Mouse (Mus musculus): Measurements from ENCODE around the gene Tmtc1. TPM values are rescaled to one million over a fixed set of nuclear protein-coding genes. Genes with fewer than 3 reads are reported as not detected.

Tmtc1 gene
- polyA plus RNA-seq, 1 experiment from 2014 or later, result 1.6 TPM

DNA sequence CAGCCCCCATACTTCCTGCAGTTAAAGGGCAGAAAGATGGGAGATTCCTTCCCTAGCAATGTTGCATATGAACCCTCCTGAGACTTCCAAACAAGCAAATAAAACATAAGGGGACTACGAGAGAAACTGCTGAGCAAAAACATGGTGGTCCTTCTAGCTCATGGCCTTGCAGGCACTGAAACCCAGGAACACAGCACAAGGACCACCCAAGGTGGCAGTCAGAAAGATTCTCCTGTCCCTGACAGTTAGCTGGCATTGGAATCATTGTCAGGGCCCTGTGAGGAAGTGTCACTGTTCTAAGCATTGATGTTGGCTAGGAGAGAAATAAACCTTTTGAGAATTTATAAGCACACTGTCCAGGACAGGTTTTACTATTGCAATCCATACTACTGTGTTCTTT, 56.2 kb downstream of the Tmtc1 start:
- 51% methylated on average over 1 of the region's 1 CpGs for WGBS
- Histone ChIP-seq H3K9ac (no peak overlapping the region), H3K36me3 (no peaks in the 10 kb centered on the region), H3K27me3 (replicated peaks) (no peaks in the 10 kb centered on the region), H3K4me3 (replicated peaks) (no peak overlapping the region), H3K4me2 (replicated peaks) (no peak overlapping the region), H3K9me3 (no peaks in the 10 kb centered on the region), H3K4me1 (replicated peaks) (peaks cover 15% of the 10 kb centered on the region), H3K27ac (no peak overlapping the region)
- no peak for ATAC-seq

DNA sequence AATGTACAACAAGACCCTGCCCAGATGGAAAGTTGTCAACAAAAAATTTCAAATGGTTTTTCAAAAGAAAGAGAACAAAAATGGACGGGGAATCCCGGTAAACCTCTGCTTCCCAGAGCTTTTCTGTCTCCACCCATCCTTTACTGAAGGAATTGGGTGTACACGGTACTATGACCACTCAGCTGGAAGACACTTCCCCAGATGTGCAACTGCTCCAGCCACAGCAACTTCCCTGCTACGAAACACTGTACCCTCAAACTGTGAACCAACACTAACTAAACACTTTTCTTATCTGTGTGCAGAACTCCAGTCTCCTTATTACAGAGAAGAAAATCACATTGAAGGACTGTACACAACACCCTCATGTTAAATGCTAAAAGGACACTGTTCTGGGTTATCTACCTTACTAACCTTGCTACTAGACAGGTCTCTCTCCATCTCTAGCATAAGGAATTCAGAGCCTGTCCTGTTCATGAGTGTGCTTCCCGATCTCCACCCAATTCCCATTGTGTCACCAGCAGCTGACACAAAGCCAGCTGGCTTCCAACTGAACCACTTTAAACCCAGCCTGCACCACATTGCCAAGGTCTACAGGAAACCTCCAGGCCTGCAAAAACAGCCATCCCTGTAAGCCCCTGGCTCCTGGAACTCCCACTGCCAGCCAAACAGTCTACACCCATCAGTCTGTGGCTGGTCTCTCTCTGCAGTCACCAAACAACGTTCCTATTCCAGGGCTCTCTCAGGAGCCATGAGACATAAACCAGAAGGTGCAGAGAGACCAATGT, 59.9 kb downstream of the Tmtc1 start:
- no peak overlapping the region for H3K4me3 ChIP-seq (replicated peaks)
- H3K27me3 ChIP-seq (replicated peaks), result no peaks in the 10 kb centered on the region
- ATAC-seq, result no peak
- H3K36me3 ChIP-seq, result no peaks in the 10 kb centered on the region
- H3K9ac ChIP-seq, result no peak overlapping the region
- no peaks in the 10 kb centered on the region for H3K4me1 ChIP-seq (replicated peaks)
- no peak overlapping the region for H3K4me2 ChIP-seq (replicated peaks)
- WGBS, result 67% methylated on average over 6 of the region's 6 CpGs
- H3K9me3 ChIP-seq, result no peaks in the 10 kb centered on the region
- H3K27ac ChIP-seq, result no peak overlapping the region

DNA sequence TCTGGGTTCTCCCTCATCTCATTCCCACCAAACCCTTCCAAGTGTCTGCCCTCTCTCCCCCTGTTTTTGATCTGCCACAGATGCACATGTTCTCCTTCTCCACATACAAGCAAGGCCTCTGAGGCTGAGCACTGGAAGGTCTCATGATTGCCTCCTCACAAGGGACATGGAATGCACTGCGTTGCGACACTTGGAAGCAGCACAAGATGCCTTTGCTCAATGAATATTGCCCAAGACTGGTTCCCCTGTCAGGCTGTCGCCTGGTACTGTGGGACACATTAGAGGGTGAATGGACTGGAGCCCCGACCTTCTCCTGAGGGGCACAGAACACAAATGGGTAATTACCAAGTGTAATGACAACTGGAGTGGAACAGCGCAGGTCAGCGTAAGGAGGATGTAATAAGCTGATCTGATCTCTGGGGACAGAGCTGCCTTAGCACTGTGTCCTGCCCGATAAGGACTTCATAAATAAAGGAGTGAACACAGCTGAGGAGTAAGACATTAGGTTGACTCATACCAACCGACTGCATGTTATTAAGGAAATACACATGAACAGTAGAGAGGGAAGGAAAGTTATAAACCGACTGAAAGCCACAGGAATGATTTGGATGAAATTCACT, 62.9 kb downstream of the Tmtc1 start:
- 81% methylated on average over 9 of the region's 9 CpGs for WGBS
- Histone ChIP-seq H3K27me3 (replicated peaks) (no peaks in the 10 kb centered on the region), H3K4me3 (replicated peaks) (no peak overlapping the region), H3K9me3 (no peaks in the 10 kb centered on the region), H3K4me1 (replicated peaks) (no peaks in the 10 kb centered on the region), H3K9ac (no peak overlapping the region), H3K27ac (no peak overlapping the region), H3K4me2 (replicated peaks) (no peak overlapping the region), H3K36me3 (no peaks in the 10 kb centered on the region)
- no peak for ATAC-seq

DNA sequence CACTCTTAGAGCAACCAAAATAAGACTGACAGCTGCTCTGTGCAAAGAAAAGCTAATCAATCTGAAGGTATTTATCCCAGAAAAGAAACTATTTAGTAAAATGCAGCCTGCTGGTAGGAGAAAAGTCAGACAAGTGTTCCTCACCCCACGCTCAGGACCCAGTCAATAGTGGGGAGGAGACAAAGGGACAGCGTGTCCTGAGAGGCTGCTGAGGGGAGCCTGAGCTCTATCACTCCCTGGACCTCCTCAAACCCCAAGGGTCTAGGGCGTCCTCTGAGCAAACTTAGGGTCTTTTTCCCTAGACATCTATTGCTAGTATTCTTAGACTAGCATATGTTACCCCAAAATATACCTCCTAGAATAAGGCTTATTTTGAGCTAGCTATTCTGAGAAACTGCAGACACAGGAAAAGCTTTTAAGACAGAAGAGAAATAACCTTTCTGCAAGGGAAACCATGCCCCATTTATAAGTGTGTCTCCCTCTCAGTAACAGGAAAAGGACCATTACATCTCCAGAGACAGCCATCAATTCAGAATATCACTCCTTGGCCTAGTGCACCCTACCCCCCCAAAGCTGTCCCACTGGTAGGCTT, 68.5 kb downstream of the Tmtc1 start:
- WGBS, result 54% methylated on average over 3 of the region's 3 CpGs
- ATAC-seq, result no peak

GRCm38 (mm10) chr6:148375015-148375414, 69.2 kb downstream of the Tmtc1 start:
- Histone ChIP-seq H3K4me2 (replicated peaks) (no peak overlapping the region), H3K9me3 (no peaks in the 10 kb centered on the region), H3K27ac (no peak overlapping the region), H3K4me3 (replicated peaks) (no peak overlapping the region), H3K4me1 (replicated peaks) (peaks cover 6% of the 10 kb centered on the region; the same call in 1 of the 2 replicates), H3K9ac (no peak overlapping the region), H3K27me3 (replicated peaks) (no peaks in the 10 kb centered on the region), H3K36me3 (no peaks in the 10 kb centered on the region)
- 60% methylated on average over 3 of the region's 3 CpGs for WGBS
- ATAC-seq, result no peak

More for the DNA sequence above, 68.5 kb downstream of the Tmtc1 start:
- no peak overlapping the region for H3K4me2 ChIP-seq (replicated peaks)
- H3K27ac ChIP-seq, result no peak overlapping the region
- H3K27me3 ChIP-seq (replicated peaks), result no peaks in the 10 kb centered on the region
- H3K9ac ChIP-seq, result no peak overlapping the region
- peaks cover 6% of the 10 kb centered on the region; the same call in 1 of the 2 replicates for H3K4me1 ChIP-seq (replicated peaks)
- H3K9me3 ChIP-seq, result no peaks in the 10 kb centered on the region
- H3K4me3 ChIP-seq (replicated peaks), result no peak overlapping the region
- no peaks in the 10 kb centered on the region for H3K36me3 ChIP-seq

- H3K36me3 ChIP-seq, result no peaks in the 10 kb centered on the region
- no peak overlapping the region for H3K9ac ChIP-seq
- WGBS, result 35% methylated on average over 2 of the region's 2 CpGs
- H3K27me3 ChIP-seq (replicated peaks), result no peaks in the 10 kb centered on the region
- no peaks in the 10 kb centered on the region for H3K9me3 ChIP-seq
- peak; percentile 96 for ATAC-seq
- no peak overlapping the region for H3K4me2 ChIP-seq (replicated peaks)
- H3K4me1 ChIP-seq (replicated peaks), result peaks cover 6% of the 10 kb centered on the region; the same call in 1 of the 2 replicates
- H3K27ac ChIP-seq, result no peak overlapping the region
- no peak overlapping the region for H3K4me3 ChIP-seq (replicated peaks)
Observed at GRCm38 (mm10) chr6:148373444-148373843, 70.7 kb downstream of the Tmtc1 start.

GRCm38 (mm10) chr6:148371223-148371622, 73.0 kb downstream of the Tmtc1 start:
- Histone ChIP-seq H3K4me2 (replicated peaks) (no peak overlapping the region), H3K9ac (no peak overlapping the region), H3K27me3 (replicated peaks) (no peaks in the 10 kb centered on the region), H3K36me3 (no peaks in the 10 kb centered on the region), H3K4me3 (replicated peaks) (no peak overlapping the region), H3K27ac (no peak overlapping the region), H3K4me1 (replicated peaks) (peaks cover 6% of the 10 kb centered on the region; the same call in 1 of the 2 replicates), H3K9me3 (no peaks in the 10 kb centered on the region)
- ATAC-seq, result no peak

- Histone ChIP-seq H3K4me3 (replicated peaks) (no peak overlapping the region), H3K4me2 (replicated peaks) (no peak overlapping the region), H3K9me3 (no peaks in the 10 kb centered on the region), H3K27me3 (replicated peaks) (no peaks in the 10 kb centered on the region), H3K4me1 (replicated peaks) (peaks cover 7% of the 10 kb centered on the region; the same call in 1 of the 2 replicates), H3K9ac (no peak overlapping the region), H3K27ac (no peak overlapping the region), H3K36me3 (no peaks in the 10 kb centered on the region)
- WGBS, result 28% methylated on average over 4 of the region's 4 CpGs
- ATAC-seq, result no peak
Observed at GRCm38 (mm10) chr6:148367094-148367539, 77.1 kb downstream of the Tmtc1 start.

GRCm38 (mm10) chr6:148366629-148367028, 77.6 kb downstream of the Tmtc1 start:
- ATAC-seq, result no peak

GRCm38 (mm10) chr6:148363162-148363561, 81.0 kb downstream of the Tmtc1 start:
- Histone ChIP-seq H3K27ac (no peak overlapping the region), H3K9me3 (no peaks in the 10 kb centered on the region), H3K27me3 (replicated peaks) (no peaks in the 10 kb centered on the region), H3K36me3 (no peaks in the 10 kb centered on the region), H3K4me3 (replicated peaks) (no peak overlapping the region), H3K4me2 (replicated peaks) (no peak overlapping the region), H3K4me1 (replicated peaks) (peaks cover 7% of the 10 kb centered on the region; the same call in 1 of the 2 replicates), H3K9ac (no peak overlapping the region)
- ATAC-seq, result no peak
- WGBS, result 74% methylated on average over 1 of the region's 1 CpGs

More at GRCm38 (mm10) chr6:148366629-148367028, 77.6 kb downstream of the Tmtc1 start:
- Histone ChIP-seq H3K27me3 (replicated peaks) (no peaks in the 10 kb centered on the region), H3K9me3 (no peaks in the 10 kb centered on the region), H3K9ac (no peak overlapping the region), H3K27ac (no peak overlapping the region), H3K4me2 (replicated peaks) (no peak overlapping the region), H3K36me3 (no peaks in the 10 kb centered on the region), H3K4me1 (replicated peaks) (peaks cover 7% of the 10 kb centered on the region; the same call in 1 of the 2 replicates), H3K4me3 (replicated peaks) (no peak overlapping the region)
- WGBS, result 93% methylated on average over 1 of the region's 1 CpGs

DNA sequence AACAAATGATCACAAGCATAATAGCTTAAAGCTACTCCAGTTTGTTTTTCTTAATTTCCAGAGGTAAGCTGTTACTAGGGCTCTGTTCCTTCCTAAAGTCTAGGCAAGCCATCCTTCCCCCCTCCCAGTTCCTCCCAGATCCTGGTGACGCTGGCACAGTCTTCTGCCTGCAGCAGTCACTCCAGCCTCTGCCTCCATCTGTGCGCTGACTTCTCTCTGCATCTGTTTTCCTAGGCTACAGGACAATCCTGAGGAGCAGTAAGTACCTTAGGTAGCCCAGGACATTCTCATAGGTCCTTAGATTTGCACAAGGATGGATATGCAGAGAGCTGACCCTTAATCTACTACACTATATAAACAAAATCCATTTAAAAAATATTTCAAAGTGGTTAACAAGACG, 81.7 kb downstream of the Tmtc1 start:
- no peak overlapping the region for H3K9ac ChIP-seq
- no peak overlapping the region for H3K4me2 ChIP-seq (replicated peaks)
- no peak for ATAC-seq
- H3K4me3 ChIP-seq (replicated peaks), result no peak overlapping the region
- no peaks in the 10 kb centered on the region for H3K27me3 ChIP-seq (replicated peaks)
- WGBS, result 53% methylated on average over 3 of the region's 3 CpGs
- no peaks in the 10 kb centered on the region for H3K36me3 ChIP-seq
- H3K9me3 ChIP-seq, result no peaks in the 10 kb centered on the region
- H3K4me1 ChIP-seq (replicated peaks), result peaks cover 7% of the 10 kb centered on the region; the same call in 1 of the 2 replicates
- no peak overlapping the region for H3K27ac ChIP-seq

DNA sequence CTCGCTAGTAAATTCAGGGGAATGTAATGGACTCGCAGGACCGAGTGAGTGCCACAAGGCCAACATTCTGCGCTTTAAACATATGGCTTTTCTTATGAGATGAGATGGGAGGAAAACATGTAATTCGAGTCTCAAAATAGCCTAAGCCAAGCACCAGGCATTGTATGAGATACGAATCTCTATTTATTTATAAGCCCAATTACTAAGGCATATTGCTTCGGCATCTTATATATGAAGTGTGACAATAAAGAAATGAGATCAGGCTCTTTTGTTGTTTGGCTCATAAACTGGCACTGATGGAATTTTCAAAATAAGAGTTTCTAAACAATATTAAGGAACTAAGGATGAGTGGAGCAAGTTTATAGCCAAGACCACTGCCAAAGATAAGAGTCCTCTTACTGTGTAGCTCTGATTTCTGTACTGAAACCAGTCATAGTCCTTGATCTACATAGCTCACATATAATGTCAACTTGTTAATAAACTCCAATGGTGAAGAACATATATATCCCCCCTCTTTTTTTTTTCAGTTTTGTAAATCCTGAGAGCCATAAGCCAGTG, 84.8 kb downstream of the Tmtc1 start:
- H3K27me3 ChIP-seq (replicated peaks), result no peaks in the 10 kb centered on the region
- ATAC-seq, result no peak
- no peak overlapping the region for H3K4me2 ChIP-seq (replicated peaks)

More for the DNA sequence above, 84.8 kb downstream of the Tmtc1 start:
- H3K27ac ChIP-seq, result no peak overlapping the region
- no peaks in the 10 kb centered on the region for H3K9me3 ChIP-seq
- H3K36me3 ChIP-seq, result no peaks in the 10 kb centered on the region
- WGBS, result 83% methylated on average over 7 of the region's 7 CpGs
- no peak overlapping the region for H3K4me3 ChIP-seq (replicated peaks)
- H3K4me1 ChIP-seq (replicated peaks), result peaks cover 10% of the 10 kb centered on the region; the same call in 1 of the 2 replicates
- H3K9ac ChIP-seq, result no peak overlapping the region
